Mouse (Mus musculus) left cerebral cortex, adult 2 months (tissue): ENCODE measurements at regions not wholly inside any gene's neighbourhood (a gene's known extent, or its start where the extent isn't known, plus 50 kb on each side); places are given as distances from the start of the nearest gene placed in this dataset.

Source experiments
- DNase-seq, 2 experiments: peaks; one replicate each; pipeline ENCODE4 v3.0.0; 2021 to 2022; ENCODE audit warnings: low spot score in 2 of 2, mixed read lengths in 1 of 2; ENCODE audit errors: extremely low spot score in 1 of 2
- H3K27ac ChIP-seq: fragments of 200-600 bp; 2 replicates; pipeline ENCODE4 v1.8.1; 2022
- H3K4me3 ChIP-seq: fragments of 200-600 bp; 2 replicates; pipeline ENCODE4 v1.8.1; 2022
- CTCF ChIP-seq: fragments of 200-600 bp; IDR thresholded peaks from 2 replicates; pipeline ENCODE4 v1.8.1; 2022; ENCODE audit warnings: antibody characterized with exemption, mild to moderate bottlenecking, moderate library complexity
- intact Hi-C: fragments of 180-260 bp; cut with DNase I; formaldehyde crosslinking; loops from one replicate; pipeline ENCODE4 v1.15.1; 2025

DNA sequence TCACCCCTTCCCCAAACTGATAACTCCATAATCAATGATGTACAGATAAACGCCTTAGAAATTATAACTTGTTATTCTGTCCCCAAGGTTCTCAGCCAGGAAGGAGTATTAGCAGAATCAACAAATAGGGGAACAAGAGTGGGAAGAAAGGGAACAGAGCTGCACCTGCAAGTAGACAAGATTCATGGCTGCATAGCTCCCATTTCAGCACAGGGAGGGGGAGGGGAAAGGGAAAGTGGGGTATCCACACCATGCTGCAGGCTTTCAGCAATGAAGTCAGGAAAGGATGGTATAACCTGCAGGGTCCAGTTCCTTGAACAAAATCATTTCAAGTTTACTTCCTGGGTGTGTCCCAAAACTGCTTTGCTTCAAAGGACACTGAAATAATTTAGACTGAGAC, 610.5 kb downstream of the Tox3 start:
- no peak overlapping the region for H3K27ac ChIP-seq
- intact Hi-C loops: no loop called here
- DNase-seq: no peak
- H3K4me3 ChIP-seq: no peak overlapping the region
- no peak for TF ChIP-seq CTCF

DNA sequence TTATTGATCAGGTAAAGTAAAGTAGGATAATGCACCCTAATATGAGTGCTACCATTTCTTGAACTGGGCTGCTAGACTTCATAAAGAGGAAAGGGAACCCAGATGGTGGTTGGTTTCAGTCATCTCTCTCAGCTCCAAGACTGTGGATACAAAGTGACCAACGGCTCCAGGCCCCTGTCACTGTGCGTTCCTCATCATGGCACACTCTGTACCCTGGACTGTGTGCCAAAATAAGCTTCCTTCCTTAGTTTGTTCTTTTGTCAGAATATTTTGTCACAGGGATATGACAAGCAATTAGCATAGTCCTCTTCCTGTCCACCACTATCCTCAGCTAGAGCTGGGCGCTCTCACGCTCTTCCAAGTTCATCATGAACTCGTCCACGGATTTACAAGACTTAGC, 620.9 kb downstream of the Tox3 start:
- no peak for DNase-seq
- intact Hi-C loops: no loop called here
- H3K4me3 ChIP-seq: no peak overlapping the region
- no peak for TF ChIP-seq CTCF
- no peak overlapping the region for H3K27ac ChIP-seq

DNA sequence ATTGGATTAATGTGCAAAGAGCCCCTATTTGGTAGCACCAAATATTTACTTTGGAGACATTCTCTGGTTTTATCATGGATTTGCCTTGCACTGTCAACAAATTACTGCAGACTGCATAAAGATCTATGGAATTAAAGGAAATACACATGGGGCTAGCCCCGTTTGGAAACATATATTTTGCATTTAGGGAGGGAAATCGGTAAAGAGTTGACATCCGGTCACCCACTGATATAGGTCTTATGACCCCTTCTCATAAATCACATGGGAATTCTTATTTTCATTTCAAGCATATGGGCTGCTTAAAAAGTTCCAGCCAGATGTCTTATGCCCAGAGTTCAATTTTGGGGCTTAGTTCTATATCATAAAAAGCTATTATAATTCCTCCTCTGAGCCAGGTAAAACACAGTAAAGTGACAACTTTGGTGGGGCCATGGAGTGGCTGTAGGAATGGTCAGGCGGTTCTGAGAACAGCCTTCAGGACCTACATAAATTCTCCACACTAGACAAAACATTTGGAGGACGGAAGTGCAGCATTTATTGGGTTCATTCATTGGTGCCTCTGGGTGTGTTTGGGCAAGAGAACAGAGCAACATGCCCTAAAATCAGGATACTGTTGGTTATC, 626.3 kb downstream of the Tox3 start:
- TF ChIP-seq CTCF: no peak
- no peak overlapping the region for H3K27ac ChIP-seq
- no peak overlapping the region for H3K4me3 ChIP-seq
- no peak for DNase-seq
- intact Hi-C loops: no loop called here

DNA sequence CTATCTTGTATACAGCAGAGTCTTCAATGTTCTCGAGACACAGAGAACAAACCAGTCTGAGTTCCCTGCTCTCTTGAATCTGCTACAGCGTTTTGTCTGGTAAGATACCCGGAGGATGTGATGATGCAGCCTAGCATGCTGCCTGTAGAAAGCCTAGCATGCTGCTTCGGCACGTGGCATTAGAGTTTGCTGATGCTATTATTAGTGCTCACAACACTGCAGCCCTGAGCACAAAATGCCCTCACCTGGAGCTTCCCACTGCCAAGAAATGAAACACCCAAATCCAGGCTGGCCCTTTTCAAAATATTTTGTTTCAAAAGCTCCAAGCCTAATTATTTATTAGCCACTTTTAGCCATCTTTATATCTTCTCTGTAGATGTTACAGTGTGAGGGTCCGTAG, 634.3 kb downstream of the Tox3 start:
- TF ChIP-seq CTCF: no peak
- intact Hi-C loops: no loop called here
- Histone ChIP-seq H3K27ac (no peak overlapping the region), H3K4me3 (no peak overlapping the region)
- DNase-seq: no peak

DNA sequence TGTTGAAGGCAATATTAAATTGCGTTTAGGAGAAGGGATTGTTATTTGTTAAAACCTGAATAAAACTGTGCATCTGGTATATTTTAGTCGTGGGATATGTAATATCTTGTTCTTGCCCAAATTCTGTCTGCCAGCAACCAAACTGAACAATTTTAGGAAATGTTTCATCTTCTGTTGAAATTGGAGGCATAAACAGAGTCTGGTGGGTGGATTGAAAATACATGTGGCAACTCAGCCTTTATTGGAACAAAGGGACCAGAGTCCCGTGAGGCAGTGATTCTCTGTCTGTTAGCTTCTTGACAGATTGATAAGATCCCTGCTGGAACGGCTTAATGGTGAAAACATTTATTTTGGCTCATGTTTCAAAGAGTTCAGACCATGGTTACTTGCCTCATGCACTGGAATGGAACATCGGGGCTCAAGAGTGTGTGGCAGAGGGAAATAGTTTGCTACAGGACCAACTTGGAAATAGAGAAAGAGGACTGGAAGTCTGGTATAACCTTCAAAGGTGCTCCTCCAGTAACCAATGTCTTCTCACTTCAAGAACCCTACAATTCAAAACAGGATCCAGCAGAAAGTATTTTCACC, 640.7 kb downstream of the Tox3 start:
- no peak for DNase-seq
- H3K4me3 ChIP-seq: no peak overlapping the region
- TF ChIP-seq CTCF: no peak
- intact Hi-C loops: no loop called here
- H3K27ac ChIP-seq: no peak overlapping the region

DNA sequence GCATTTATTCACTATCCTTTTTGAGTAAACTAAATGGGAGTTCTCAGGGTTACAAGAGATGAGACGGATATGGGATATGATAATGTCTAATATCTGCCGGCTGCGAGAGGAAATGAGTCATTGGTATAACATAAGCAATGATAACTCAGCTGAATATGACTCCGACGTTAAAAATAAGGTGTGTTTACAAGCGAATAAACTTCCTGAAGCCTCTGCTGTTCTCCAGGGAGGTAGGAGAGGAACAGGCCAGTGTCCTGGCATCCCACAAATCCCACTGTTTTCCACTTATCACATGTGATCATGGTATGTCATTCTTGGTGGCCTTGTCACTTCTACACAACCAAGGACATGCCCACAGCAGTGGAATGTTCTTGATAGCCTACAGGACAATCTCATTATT, 641.7 kb upstream of the Sall1 start:
- intact Hi-C loops: no loop called here
- Histone ChIP-seq H3K27ac (no peak overlapping the region), H3K4me3 (no peak overlapping the region)
- DNase-seq: no peak
- no peak for TF ChIP-seq CTCF

DNA sequence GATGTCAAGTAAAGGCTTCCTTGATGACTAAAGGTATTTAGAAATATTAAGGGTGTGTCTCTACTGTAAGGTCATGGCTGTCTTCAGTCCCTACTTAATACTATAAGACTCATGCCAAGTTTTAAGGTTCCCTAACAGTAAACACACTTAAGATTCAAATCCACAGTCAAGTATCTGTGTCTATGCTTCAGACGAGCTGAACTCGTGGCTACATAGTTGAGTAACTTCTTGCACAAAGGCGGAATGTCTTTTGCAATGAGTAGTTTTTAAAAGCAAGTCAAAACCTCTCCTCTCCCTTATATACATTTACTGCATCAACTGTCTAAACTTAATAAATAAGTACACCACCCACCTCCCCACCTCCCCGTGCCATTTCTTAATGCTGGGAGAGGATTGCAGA, 637.0 kb upstream of the Sall1 start:
- intact Hi-C loops: no loop called here
- Histone ChIP-seq H3K27ac (no peak overlapping the region), H3K4me3 (no peak overlapping the region)
- no peak for DNase-seq
- TF ChIP-seq CTCF: no peak

DNA sequence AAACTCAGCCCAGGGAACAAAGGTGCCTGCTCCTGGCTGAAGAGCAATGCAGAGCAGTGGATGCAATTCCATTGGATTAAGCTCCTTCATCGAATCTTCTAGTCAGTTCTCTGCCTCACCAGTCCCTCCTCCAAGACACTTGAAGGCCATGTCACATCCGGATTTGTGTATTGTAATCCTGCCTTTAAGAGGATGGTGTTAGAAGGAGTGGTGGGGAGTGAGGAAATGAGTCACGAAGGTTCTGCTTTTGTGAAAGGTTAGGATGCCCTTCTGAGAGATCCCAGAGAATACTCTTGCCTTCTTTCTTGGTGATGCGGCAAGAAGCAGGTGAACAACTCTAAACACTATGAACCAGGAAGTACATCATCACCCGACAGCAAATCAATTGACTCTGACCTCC, 636.4 kb upstream of the Sall1 start:
- intact Hi-C loops: no loop called here
- Histone ChIP-seq H3K4me3 (no peak overlapping the region), H3K27ac (no peak overlapping the region)
- no peak for DNase-seq
- TF ChIP-seq CTCF: no peak

DNA sequence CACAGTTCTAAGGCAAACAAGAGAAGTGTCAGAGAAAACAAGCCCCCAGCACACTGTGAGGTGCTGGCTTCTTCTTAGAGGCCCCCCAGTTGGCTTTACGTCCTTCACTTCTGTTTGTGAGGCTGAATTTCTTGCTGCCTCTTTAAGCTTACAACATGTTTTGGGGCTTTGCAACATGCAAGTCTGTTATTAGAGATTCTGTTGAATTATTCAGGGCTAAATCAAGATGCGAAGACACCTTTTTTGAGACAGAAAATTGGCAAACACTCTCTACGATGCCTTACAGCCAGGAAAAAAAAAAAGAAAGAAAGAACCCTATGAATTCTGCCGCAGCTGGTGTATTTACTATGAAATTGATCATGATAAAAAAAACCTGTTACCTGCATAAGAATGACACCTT, 635.6 kb upstream of the Sall1 start:
- DNase-seq: no peak
- H3K27ac ChIP-seq: no peak overlapping the region
- intact Hi-C loops: no loop called here

DNA sequence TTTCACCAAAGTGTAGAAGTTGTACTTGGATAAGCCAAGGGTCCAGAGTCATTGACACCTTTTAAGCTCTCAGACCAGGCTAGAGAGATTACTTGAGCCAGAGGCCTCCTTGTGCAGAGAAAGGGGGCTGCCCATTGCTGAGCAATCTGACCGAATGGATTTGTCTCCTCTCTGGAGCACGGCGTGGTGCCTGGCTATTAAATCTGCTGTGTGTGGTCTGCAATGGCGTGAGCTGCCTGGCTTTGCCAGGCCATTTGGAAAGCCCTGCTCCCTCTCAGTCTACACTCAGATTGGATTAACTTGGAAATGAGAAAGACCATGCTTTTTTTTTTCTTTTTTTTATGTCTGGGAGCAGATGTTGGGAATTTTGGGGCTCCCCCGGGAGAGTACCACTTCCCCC, 633.3 kb upstream of the Sall1 start:
- intact Hi-C loops: no loop called here
- Histone ChIP-seq H3K27ac (no peak overlapping the region), H3K4me3 (no peak overlapping the region)
- no peak for DNase-seq
- TF ChIP-seq CTCF: no peak

More for the DNA sequence above, 635.6 kb upstream of the Sall1 start:
- H3K4me3 ChIP-seq: no peak overlapping the region
- no peak for TF ChIP-seq CTCF

DNA sequence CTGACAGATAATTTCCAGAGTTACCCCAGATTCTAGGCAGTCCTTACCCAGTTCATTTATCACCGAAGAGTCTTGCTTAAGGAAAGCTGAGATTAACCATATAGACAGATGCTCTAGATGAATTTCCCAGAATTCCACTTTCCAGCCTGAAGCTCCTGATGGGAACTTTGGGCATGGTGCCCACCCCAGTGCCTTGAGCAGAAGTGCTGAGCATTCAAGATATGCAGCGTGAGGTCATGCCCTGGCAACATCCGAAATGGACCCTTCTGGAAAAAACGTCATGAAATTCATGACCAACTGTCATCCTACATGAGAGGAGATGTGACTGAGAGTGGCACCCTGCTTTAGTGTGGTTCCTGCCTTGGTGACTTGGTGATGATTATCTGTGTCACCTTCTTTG, 629.9 kb upstream of the Sall1 start:
- Histone ChIP-seq H3K4me3 (no peak overlapping the region), H3K27ac (no peak overlapping the region)
- intact Hi-C loops: no loop called here
- DNase-seq: no peak
- TF ChIP-seq CTCF: no peak

DNA sequence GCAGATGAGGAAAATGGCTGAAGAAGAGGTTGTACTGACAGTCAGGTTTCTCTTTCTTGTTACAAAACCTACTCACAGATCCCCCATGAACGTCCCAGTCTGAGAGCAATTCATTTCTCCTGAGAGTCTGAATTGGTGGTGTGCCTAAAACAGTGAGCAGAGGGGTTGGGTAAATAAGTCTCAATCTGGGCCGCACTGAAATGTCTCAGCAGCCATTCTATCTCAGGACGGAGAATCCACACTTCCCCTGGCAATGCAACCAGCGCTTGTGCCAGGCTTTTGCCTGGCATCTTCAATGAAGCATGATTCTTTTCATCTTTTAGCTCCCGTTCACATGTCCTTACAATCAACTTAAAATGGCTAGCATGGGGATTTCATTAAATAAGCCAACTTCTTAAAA, 628.7 kb upstream of the Sall1 start:
- TF ChIP-seq CTCF: no peak
- no peak overlapping the region for H3K4me3 ChIP-seq
- intact Hi-C loops: no loop called here
- no peak for DNase-seq
- H3K27ac ChIP-seq: no peak overlapping the region

DNA sequence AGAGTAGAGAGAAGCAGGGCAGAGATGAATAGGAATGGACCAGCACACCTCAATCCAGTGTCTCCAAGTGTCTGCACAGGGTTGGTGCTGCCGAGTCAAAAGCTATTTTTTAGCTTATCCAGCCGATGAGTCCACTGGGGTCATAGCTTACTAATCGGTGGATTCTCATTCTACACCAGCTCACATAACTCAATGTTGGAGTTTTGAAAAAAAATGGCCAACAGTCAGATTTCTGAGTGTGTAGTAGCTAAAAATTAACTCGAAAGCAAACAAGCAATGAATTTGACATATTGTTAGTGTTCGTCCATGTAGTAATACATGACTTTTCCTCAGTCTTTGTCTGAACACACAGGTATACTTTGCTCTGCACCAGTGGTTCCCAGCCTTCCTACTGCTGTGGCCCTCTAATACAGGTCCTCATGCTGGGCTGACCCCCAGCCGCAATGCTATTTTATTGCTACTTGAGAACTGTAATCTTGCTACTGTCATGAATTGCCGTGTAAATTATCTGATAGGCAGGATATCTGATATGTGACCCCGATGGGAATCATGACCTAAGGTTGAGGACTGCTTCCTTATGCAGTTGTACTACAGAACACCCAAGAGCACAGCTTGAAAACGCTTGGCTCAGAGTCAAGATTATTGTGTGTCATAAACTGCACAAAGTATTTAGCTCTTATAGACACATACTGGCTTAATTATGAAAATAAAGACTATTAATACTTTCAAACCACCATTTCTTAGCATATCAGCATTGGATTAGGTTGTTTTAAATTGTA, 621.1 kb upstream of the Sall1 start:
- TF ChIP-seq CTCF: no peak
- Histone ChIP-seq H3K4me3 (no peak overlapping the region), H3K27ac (no peak overlapping the region)
- intact Hi-C loops: no loop called here
- DNase-seq: no peak
